22 mouse cellular contexts compared by ENCODE assay signal in genomic region chr17:84327051-84327925, GRCm38 (mm10).
A peak's percentile ranks its signal among the peaks of the same experiment; 100 is the strongest.
DNase-seq lines count a peak whose midpoint lies in the region; ATAC-seq and TF ChIP-seq lines count a peak whose summit lies in the region.
"Had no signal": no experiment of that assay in that cellular context is flagged by ENCODE, and none has a peak within 500 bp of the region (broad histone marks: within the 10 kb centered on the region; RNA-seq: fewer than 3 reads in every experiment).

No protein-coding gene starts in this region.

- no peak for ATAC-seq in forebrain, embryonic 13.5 days
- ATAC-seq: midbrain, embryonic 15.5 days; Patski had no signal

- intact Hi-C loops in left cerebral cortex, postnatal 25 days (cut with DNase I): no loop called here

- DNase-seq in spleen, adult 2 months (ENCODE audit: low read depth in 1 of 2, low spot score in 2 of 2): no peak
- DNase-seq in spleen, postnatal 10 days (ENCODE audit: low spot score in 2 of 2): no peak
- peak; percentile 16 for DNase-seq in embryo, embryonic 11.5 days (ENCODE audit: low read depth, low spot score)
- DNase-seq in limb, embryonic 10.5 days (ENCODE audit: low spot score): peak; percentile 39
- no peak for DNase-seq in testis, postnatal 14 days (ENCODE audit: low spot score)
- DNase-seq in left cerebral cortex, postnatal 25 days (ENCODE audit: low spot score in 2 of 2): no peak
- DNase-seq: adrenal gland, postnatal 10 days; cerebellum, postnatal 10 days; gastrocnemius, postnatal 10 days; heart, adult 2 months; heart, postnatal 4 days; kidney, adult 8-10 months; kidney, postnatal 25 days; lung, postnatal 10 days; thymus, postnatal 25 days had no signal

- H3K4me2 ChIP-seq in forebrain, embryonic 13.5 days: no peak overlapping the region
- H3K4me2 ChIP-seq: embryonic facial prominence, embryonic 15.5 days; limb, embryonic 15.5 days; midbrain, embryonic 15.5 days had no signal

- no peak for TF ChIP-seq POLR2A in spleen, adult 2 months (IDR thresholded peaks at IDR 0.05; ENCODE audit: low read depth, low read length)

- WGBS in spleen, adult 2 months: 95% methylated on average over 12 of the region's 12 CpGs
- 73% methylated on average over 12 of the region's 12 CpGs for WGBS in limb, embryonic 10.5 days
- WGBS in forebrain, embryonic 13.5 days: 85% methylated on average over 12 of the region's 12 CpGs

- no peaks in the 10 kb centered on the region for H3K9me3 ChIP-seq in limb, embryonic 10.5 days (replicated peaks)
- H3K9me3 ChIP-seq in forebrain, embryonic 13.5 days (replicated peaks): no peaks in the 10 kb centered on the region
- H3K9me3 ChIP-seq: embryonic facial prominence, embryonic 15.5 days; limb, embryonic 15.5 days; midbrain, embryonic 15.5 days had no signal

- H3K27me3 ChIP-seq in spleen, adult 2 months (ENCODE audit: control insufficient read depth, insufficient read depth, low read length): no peaks in the 10 kb centered on the region
- no peaks in the 10 kb centered on the region for H3K27me3 ChIP-seq in limb, embryonic 10.5 days (ENCODE audit: low read depth, poor library complexity, severe bottlenecking)
- no peaks in the 10 kb centered on the region for H3K27me3 ChIP-seq in forebrain, embryonic 13.5 days
- H3K27me3 ChIP-seq: embryonic facial prominence, embryonic 15.5 days; limb, embryonic 15.5 days; midbrain, embryonic 15.5 days; Patski had no signal

- TF ChIP-seq CTCF in spleen, adult 2 months (IDR thresholded peaks at IDR 0.05; ENCODE audit: extremely low read depth, insufficient read depth, insufficient read length, insufficient replicate concordance): no peak

- peaks cover 16% of the 10 kb centered on the region; the same call in 1 of the 2 replicates for H3K4me1 ChIP-seq in spleen, adult 2 months (ENCODE audit: control insufficient read depth, insufficient read depth, insufficient read length)
- H3K4me1 ChIP-seq in limb, embryonic 10.5 days: peaks cover 20% of the 10 kb centered on the region
- peaks cover 6% of the 10 kb centered on the region; the same call in 1 of the 2 replicates for H3K4me1 ChIP-seq in forebrain, embryonic 13.5 days
- H3K4me1 ChIP-seq: midbrain, embryonic 15.5 days had no signal

- H3K9ac ChIP-seq in forebrain, embryonic 13.5 days: no peak overlapping the region
- H3K9ac ChIP-seq: embryonic facial prominence, embryonic 15.5 days; limb, embryonic 15.5 days; midbrain, embryonic 15.5 days had no signal

- 0 out of 2 replicates have a peak overlapping the region, but pooled peaks have one; percentile 25 for H3K27ac ChIP-seq in spleen, adult 2 months (ENCODE audit: insufficient read depth, low read length)
- H3K27ac ChIP-seq in limb, embryonic 10.5 days: peak overlapping the region; percentile 7; the same call in 1 of the 2 replicates
- H3K27ac ChIP-seq in forebrain, embryonic 13.5 days: no peak overlapping the region
- H3K27ac ChIP-seq: heart, adult 2 months; left cerebral cortex, adult 2 months; midbrain, embryonic 15.5 days had no signal

- H3K4me3 ChIP-seq in spleen, adult 2 months (ENCODE audit: extremely low read depth, insufficient read depth, insufficient read length): no peak overlapping the region
- H3K4me3 ChIP-seq in limb, embryonic 10.5 days: no peak overlapping the region
- no peak overlapping the region for H3K4me3 ChIP-seq in forebrain, embryonic 13.5 days
- H3K4me3 ChIP-seq: embryonic facial prominence, embryonic 15.5 days; heart, adult 2 months; left cerebral cortex, adult 2 months; limb, embryonic 15.5 days; midbrain, embryonic 15.5 days; myocyte had no signal

- peaks cover 1% of the 10 kb centered on the region; the same call in 1 of the 2 replicates for H3K36me3 ChIP-seq in spleen, adult 2 months (ENCODE audit: control insufficient read depth, insufficient read depth, low read length)
- H3K36me3 ChIP-seq in limb, embryonic 10.5 days: peaks cover 10% of the 10 kb centered on the region; the same call in 1 of the 2 replicates
- no peaks in the 10 kb centered on the region for H3K36me3 ChIP-seq in forebrain, embryonic 13.5 days (ENCODE audit: poor library complexity, severe bottlenecking)
- H3K36me3 ChIP-seq: midbrain, embryonic 15.5 days had no signal

Comparison
In these comparisons a context has a peak if more than half of its experiments do, and no peak if none do; other contexts are left out.
1. DNase-seq: peak in embryo, embryonic 11.5 days (single experiment) and limb, embryonic 10.5 days (single experiment); none in spleen, adult 2 months (0 of 2), spleen, postnatal 10 days (0 of 2), testis, postnatal 14 days (single experiment) and left cerebral cortex, postnatal 25 days (0 of 2).